Mouse (Mus musculus): Measurements from ENCODE around the gene Bicra.

The Bicra gene

DNA sequence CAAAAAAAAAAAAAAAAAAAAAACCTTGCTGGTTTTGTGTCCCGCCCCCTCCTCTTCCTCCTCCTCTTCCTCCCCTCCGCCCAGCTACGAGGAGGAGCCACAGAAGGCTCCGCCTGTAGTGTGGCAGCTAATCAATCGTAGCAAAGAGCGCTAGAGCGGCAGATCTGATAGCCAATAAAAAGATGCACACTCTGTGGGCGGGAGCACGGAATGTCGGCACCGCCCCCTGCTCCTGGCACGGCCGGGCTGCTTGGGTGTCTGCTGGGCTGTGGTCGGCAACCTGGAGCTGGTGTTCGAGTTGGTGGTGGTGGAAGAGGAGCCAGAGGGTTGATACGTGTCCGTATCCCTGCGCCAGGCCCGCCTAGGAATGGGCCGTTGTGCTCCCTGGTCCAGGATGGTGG, 443 bp upstream of the Bicra start:
- DNase-seq (ENCODE audit: low spot score in 2 of 2) = peak; percentile 98 to 99

DNA sequence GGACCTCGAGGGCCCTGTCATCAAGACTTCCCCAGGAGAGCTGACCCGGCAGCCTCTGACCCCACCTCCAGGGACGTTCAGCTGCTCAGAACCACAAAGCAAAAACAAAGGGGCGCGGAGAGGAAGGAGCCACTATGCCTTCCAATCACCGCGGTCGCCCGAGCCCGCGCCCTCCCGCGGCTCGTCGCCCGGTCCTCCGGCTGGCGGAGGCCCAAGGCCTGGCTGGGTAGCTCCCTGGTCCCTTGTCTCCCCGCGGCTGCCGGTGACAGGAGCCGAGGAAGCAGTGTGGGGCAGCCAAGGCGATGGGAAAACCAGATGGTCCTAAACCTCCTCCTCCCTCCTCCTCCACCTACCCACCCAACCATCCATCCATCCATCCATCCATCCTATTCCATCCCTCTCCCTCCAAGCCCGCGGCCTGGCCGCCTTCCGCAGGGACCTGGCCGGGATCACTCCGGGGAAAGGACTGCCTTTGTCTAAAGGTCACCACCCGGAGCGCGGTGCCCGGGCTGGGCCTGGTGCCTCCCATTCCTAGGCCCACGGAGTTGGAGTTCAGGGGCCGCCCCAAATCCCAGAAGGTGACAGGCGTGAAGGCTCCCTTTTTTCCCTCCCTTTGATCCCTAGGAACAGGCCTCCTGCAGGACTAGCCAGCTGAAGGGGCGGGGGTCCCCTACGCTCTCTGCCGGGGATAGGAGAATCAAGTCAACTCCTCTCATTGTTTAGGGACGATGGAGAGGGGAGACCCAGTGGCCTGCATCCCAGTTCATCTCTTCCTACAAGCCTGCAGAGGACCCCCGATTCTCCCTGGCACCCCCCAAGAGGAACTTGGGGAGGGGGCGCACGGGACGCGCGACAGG, 1.0 kb downstream of the Bicra start:
- peak; percentile 70 to 72 for DNase-seq (ENCODE audit: low spot score in 2 of 2)

DNA sequence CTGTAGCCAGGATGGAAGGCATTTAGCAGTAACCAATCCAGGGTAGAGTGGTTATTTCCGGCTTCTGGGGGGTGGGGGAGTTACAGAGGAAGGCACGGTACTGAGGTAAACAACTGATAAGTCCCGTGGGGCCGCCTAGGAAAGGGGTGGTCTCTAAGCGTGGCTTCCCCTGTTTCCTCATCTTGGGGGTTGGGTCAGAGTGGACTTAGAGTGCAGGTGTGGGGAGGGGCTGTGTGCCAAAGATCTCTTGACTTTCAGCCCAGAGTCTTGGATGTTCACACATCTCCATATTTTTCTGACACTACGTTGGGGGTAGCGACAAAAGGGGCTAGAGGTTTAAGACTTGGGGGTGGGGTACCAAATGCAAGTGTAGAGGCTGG, 1.6 kb downstream of the Bicra start:
- DNase-seq (ENCODE audit: low spot score in 2 of 2) = no peak

DNA sequence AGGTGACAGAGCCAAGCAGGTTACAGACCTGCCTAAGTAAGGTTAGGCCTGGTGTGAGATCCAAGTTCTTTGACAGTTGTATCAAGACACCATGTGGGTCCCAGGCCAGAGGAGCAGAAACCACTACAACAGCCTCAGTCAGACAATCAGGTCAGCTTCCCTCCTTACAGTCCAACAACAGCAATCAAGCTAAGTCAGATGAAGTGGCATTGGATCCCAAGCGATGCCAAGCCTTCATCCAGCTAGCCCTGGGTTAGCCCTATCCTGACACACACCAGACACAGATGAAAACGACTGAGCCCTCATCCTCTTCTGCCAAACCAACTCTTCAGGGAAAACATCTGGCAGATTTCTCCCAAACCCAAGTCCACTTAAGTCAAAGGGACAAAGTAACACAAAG, 2.2 kb downstream of the Bicra start:
- no peak for DNase-seq (ENCODE audit: low spot score in 2 of 2)

DNA sequence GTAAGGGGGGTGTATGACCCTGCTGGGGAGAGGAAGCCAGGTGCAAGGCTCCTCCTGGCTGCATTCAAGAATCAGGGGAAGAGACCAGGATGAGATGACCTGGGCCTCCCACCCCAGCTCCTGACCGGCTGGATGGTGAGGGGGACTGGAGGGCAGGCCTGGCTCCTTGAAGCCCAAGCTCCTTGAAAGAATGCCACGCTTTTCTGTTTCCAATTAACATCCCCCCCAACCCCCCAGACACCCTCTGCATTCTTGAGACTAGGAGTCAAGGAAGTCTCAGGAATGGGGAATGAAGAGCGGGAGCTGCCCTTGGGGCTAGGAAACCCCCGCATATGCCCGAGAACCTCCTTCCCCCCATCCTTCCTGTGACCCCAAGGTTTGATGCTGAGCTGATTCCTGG, 3.2 kb downstream of the Bicra start:
- no peak for DNase-seq (ENCODE audit: low spot score in 2 of 2)

DNA sequence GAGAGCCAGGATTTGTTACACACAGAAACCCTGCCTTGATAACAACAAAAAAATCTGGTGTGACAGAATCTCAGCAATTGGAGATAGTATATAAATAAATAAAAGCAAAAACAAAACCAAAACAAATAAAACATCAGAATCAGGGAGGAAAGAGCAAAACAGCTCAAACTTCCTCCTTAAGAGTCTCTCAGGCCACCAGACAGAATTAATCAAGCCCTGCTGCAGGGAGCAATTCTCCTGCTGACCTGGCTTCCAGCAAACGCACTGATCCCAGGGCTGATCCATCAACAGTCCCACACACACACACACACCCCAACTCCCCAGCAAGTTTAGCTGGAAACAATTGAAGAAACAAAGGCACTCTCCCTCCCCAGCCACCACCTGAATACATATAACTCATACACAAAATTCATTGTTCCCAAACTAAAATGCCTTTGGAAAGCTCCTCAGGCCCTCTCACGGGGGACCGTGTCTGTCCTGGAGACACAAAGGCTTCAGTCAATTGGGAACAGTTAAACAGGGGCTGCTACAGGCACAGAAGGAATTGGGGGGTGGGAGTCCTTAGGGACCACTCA, 3.8 kb downstream of the Bicra start:
- DNase-seq (ENCODE audit: low spot score in 2 of 2) = no peak

DNA sequence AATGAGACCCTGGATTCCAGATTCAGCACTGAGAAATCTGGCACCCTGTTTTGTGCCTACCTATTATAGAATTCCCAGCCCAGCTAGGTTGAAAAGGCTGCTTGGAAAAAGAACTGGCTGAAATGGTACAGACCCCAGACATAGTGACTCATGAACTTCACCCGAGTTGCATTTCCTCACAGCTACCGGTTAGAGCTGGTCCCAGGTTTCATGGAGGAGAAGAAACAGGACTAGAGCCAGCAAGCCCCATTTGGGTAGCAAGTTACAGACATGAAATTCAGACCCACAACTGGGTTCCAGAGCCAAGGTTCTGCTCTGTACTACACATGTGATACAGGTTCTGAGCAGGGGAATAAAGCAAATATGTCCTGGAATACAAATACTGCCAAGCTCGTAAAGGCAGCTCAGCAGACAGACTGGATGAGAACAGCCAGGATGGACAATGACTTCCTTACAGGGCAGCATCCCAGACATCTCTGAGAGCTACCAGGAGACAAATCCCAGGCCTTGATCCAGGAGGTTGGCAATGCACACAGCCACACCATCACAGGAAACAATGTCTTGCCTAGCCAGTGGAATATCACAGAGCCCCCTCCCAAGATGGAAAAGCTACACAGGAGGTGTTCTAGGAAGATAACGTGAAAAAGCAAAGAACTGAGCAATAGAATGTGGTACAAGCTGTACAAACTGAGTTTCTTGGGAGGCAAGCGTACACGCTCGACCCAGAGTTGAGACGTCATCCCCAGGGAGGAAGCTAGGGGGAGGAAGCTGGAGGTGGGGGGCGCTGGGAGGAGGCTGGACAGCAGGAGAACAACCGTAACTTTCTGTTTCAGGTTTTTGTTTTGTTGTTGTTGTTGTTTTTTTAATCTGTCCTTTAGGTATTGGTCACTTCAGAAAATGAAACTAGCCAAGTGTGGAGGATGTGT, 4.6 kb downstream of the Bicra start:
- no peak for DNase-seq (ENCODE audit: low spot score in 2 of 2)

DNA sequence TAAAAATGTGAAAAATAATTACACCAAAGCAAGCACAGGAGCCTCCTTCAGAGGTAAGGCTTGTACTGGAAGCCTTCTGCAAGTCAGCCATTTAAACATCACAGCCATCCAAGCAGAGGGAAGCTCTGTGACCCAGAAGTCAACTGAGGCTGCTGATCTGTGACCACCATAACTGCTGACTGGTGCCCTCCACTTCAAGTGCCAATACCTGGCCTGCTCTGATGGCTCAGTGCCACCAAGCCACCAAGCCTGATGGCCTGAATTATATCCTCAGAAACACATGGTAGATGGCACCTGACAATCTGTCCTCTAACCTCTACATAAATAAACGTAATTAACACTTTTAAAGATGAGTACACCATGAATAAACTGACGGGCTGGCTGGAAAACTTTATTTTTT, 6.5 kb downstream of the Bicra start:
- DNase-seq (ENCODE audit: low spot score in 2 of 2) = no peak

DNA sequence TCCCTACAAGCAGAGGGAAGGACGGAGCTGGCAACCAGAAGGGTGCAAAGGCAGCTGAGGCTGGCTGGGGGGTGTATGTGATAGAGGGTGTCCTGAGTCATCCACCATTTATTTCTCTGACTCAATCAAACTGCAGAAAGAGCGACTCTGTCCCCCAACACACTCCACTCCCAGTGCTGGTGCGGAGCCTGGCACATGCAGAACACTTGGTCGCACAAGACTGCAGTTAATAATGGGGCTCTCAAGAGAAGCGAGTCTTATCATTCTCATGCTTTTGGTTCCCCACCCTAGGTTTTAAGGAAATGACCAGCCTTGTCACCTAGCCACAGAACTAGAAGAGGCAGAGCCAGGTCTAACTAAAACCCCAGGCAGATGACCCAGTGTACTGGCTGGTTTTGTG, 8.4 kb downstream of the Bicra start:
- no peak for DNase-seq (ENCODE audit: low spot score in 2 of 2)

DNA sequence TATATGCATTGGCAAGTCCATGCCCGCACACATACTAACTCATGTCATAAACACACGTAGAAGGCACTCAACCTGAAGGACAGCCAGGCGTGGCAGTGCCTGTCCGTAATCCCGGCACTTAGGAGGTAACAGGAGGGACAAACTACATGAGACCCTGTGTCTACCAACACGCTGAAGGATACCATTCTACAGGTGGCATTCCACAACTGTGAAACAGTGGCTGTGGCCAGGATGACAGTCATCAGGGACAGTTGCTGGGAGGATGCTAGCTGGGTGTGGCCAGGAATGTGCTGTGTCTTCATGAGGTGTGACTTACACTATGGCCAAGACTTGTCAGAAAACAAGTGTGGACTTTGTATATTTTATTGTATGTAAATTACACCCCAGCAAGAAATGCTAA, 10.7 kb downstream of the Bicra start:
- no peak for DNase-seq (ENCODE audit: low spot score in 2 of 2)

DNA sequence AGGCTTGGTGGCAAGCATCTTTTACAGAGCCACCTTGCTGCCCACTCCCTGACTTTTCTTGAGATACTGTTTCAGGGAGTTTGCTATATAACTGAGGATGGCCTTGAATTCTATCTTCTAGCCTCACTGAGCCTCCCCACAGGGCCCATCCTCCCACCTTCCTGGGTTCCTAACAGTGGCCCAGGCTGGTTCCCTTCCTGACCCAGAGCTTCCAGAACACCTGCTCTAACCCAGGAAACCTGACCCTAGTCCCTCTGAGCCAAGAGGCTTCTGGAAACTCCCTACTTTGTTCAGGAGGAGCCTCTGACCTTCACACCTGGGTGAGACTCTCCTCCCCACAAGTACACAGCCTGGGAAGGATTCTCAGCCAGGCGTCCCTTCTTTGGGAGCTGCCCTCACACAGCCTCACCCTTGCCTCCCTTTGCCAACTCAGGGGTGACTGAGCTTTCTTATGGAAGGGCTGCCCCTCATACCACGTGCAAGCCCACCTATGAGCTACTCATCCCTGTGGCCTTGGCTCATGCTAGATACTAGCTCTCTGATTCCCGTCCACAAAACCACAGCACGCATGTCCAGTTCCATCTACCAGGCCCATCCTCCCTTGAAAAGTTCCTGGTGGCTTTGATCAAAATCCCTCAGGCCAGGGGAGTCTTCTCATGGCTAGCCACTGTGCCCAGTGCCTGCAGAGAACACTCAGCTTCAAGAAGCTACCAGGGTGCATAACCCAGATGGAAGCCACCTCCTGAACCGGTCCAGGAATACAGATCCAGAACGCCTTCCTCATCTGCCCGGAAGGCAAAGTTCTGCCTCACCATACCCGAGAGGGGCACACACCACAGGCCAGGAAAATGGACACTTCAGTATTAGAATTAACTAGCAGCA, 13.9 kb downstream of the Bicra start:
- no peak for DNase-seq (ENCODE audit: low spot score in 2 of 2)

DNA sequence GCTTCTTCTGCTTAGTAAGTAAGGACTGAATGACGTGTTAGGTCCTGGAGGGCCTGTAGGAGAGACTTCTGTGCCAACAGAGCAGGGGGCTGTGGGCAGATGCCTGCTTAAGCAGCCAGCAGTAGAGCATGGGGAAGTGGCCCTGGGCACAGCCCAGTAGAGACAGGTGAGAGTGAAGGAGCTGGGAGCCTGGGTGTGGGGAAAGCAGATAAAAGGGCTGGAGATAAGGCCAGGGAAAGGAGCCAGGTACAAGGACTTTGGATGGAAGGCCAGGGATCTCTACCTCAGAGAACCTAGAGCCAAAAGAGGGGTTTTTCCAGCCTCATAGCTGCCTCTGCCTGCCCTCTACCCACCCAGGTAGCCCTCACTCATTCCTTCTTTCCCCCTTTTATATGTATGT, 14.7 kb downstream of the Bicra start:
- no peak for DNase-seq (ENCODE audit: low spot score in 2 of 2)

DNA sequence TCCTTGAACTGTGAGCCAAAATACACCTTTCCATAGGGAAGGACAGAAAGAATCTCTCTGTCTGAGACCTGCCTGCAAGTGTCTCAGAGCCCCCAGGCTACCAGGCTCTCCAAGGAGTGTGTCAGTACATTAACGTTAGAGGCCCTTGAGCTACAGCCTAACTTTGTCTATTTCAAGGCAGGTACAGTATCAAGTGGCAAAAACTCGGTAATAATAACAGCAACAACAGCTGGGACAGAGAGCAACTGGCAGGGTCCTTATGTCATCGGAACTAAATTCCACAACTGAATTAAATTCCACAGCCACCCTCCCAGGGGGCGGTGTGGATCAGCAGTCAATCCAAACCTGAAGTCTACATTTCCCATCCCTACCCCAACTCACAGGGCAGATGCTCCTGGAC, 16.6 kb downstream of the Bicra start:
- DNase-seq (ENCODE audit: low spot score in 2 of 2) = no peak

DNA sequence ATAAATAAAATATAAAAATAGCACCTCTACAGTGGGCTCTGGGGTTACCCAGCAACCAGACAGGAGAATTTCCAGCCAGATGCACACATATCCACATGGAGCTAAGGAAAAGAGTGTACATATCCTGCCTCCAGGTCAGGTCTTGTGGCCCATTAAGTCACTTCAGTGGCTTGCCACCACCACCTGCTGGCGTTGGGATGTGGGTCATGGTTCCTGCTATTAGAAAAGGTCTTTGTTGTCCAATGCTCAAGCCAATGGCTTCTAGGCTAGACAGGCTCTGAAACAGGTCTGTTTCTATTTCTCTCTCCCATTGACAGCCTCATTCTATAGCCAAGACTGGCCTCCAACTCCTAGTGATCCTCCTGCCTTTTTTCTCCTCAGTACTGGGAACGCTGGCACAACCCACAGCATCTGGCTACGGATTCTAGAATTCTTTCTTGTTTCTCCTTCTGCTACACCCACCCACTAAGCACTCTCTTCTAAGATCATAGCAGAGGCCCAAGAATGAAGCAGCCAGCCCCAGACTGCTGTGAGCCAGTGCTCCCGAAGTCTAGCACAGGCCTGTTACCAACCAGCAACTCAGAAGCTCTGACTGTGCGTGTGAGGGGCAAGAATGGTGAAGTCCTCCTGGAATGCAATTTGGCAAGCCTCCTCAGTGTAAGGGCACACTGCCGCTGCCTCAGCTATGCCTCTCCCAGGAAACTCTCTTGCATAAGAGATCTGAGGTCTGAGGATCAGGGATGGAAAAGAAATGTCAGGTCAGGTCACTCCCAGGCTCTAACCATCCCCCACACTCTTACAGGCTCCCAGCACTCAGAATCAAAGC, 19.4 kb downstream of the Bicra start:
- peak; percentile 64 to 71 for DNase-seq (ENCODE audit: low spot score in 2 of 2)

DNA sequence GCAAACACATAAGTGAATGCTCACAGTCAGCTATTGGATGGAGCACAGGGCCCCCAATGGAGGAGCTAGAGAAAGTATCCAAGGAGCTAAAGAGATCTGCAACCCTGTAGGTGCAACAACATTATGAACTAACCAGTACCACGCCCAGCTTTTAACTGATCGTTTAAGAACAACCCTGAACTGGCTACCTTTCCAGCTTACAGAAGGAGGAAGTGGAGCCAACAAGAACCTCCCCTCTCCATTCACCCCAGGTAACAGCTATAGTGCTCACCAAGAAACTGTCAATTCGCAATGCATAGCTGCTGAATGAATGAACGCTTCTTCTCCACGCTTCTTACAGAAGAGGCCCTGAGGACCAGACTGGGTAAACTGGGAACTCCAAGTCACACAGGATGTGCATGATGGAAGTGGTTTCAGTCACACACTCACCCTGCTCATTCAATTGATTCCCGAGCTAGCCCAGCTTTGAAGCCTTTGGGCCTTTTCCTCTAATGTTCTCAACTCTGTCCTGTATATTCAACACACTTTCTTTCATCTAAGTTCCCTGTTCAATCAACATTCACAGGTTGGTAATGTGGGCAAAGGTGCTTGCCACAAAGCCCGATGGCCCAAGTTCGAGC, 23.0 kb downstream of the Bicra start:
- DNase-seq (ENCODE audit: low spot score in 2 of 2) = no peak

DNA sequence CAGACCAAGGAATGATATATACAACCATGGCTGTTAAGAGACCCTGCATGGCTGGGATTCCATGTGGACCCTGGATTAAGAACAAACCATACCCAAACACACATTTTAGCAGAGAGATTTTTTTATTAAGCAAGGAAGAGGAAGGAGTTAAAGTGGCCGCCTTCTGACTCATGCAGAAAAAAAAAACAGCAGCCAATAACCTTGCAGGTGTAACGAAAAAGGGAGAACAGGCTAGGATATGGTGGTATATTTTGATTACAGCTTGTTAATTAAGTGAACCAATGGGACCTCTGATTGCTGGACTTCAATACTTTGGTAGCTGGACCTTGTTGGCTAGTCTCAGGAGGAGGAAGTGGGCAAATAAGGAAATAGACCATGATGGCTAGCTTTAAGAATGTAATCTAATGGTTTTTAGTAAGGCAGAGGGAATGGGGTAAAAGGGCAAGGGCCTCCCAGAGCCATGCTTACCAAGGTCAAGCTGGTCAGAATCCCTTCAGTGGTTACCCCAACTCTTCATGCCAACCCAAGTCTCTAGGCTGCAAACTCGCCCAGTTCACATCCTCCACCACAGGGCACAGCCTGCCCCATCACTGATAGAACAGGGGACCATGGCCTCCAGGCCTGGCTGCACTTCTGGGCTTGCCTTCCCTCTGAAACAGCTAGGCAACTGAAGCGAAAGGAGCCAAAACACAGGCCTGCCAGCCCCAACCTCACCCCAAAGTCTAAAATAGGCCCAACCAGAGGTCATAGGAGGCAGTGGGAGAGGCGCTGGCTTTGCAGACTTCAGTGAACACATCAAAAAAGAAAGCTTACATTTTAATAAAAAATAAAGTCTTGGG, 28.2 kb downstream of the Bicra start:
- DNase-seq (ENCODE audit: low spot score in 2 of 2) = no peak

DNA sequence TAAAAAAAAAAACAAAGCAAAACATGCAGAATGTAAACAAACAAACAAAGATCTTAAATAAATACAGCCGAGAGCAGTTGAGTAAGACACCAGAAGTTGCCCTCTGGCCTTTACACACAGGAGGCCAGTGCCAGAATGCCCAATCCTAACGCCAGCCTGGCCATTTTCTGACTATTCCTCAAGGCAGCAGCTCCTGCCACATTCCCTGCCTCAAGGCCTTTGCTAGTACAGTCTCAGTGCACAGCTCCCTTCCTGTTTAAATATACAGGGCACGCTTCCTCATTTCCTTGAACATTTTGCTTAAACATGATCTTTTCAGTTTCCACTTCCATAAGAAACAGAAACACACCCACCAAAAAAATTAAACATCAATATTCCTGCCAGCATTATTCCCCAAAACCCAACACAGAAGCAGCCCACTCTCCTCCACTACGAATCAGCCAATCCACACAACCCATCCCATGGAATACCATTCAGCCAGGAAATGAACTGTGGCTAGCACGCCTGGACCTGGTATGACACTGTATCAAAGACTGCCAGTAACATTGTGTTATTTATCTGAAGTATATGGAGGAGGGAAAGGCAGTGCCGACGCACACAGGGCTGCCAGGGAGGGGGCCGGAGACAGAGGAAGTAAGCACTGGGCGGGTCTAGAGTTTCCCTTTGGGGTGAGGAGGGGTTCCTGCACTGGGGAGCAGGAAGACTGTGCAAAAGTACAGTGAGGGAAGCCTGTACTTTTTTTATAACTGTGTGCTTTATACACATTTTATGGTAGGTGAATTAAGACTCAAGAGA, 29.5 kb downstream of the Bicra start:
- DNase-seq (ENCODE audit: low spot score in 2 of 2) = no peak

DNA sequence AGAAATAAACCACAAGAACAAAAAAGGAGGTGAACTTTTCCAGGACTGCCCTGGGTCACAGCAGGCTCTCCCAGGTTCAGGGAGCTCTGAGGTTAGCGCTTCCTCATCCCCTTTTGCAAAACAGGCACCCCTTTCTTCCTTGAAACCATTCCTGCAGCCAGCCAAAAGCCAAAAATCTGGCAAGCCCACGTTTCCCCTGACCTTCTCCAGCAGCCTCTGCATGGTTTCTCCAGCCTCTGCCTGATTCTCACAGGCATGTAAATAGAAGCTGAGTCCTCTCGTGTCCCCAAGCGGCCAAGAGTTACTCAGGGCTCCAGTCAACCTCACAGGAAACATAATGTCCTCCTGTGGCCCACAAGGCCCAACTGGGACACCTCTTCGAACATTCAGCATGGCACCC, 32.3 kb downstream of the Bicra start:
- no peak for DNase-seq (ENCODE audit: low spot score in 2 of 2)
